Mouse (Mus musculus): ENCODE results near the gene Clpb. TPM values are rescaled to one million over a fixed set of nuclear protein-coding genes. Genes with fewer than 3 reads are reported as not detected.

Gene Clpb
- polyA plus RNA-seq, 1 experiment from 2014 or later = 60.0 TPM

DNA sequence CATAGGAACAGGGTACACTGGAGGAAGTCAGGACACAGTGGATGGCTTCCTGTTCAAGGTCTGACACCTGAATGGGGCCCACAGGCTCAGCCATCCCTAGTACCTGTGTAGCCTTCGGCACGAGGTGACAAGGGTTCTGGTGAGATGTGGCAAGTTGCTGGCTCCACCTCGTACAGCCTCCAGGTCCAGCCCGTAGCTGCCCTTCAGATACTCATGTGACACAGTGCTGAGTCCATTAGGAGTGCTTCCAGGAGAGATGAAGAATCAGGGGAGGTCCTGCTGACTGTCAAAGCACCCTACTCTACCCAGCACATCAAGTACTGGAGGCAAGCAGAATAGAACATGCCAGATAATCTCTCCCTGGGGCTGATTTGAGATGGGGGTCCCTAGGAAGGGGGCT, 168.9 kb downstream of the Clpb start:
- Histone ChIP-seq H3K4me1 (peaks cover 23% of the 10 kb centered on the region), H3K27ac (no peak overlapping the region), H3K4me2 (no peak overlapping the region), H3K9me3 (no peaks in the 10 kb centered on the region), H3K36me3 (peaks cover 65% of the 10 kb centered on the region), H3K9ac (no peak overlapping the region), H3K27me3 (no peaks in the 10 kb centered on the region), H3K4me3 (no peak overlapping the region)
- 85% methylated on average over 4 of the region's 4 CpGs for WGBS
- ATAC-seq (ENCODE audit: borderline replicate concordance, extremely low read depth, low FRiP score, low TSS enrichment) = no peak

DNA sequence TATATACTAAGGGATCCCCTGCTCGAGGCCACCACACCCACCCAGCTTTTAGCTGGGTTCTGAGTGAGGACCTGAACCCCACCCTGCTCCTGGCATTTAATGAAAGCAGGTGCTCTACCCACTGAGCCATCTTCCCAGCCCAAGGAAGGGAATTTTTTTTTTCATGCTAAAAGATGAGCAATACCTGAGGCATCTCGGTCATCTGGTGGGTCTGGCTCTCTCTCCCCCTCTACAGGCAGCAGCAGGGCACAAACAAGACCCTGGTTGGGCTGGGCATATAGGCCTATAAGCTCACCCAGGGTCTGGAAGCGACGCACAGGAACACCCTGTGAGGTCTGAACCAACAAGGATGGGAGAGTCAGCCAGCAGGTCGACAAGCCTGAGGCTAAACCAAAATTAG, 169.9 kb downstream of the Clpb start:
- H3K9me3 ChIP-seq = no peaks in the 10 kb centered on the region
- no peak overlapping the region for H3K27ac ChIP-seq
- H3K9ac ChIP-seq = no peak overlapping the region
- 64% methylated on average over 5 of the region's 5 CpGs for WGBS
- no peaks in the 10 kb centered on the region for H3K27me3 ChIP-seq
- ATAC-seq (ENCODE audit: borderline replicate concordance, extremely low read depth, low FRiP score, low TSS enrichment) = no peak
- no peak overlapping the region for H3K4me2 ChIP-seq
- H3K4me1 ChIP-seq = peaks cover 23% of the 10 kb centered on the region
- peaks cover 55% of the 10 kb centered on the region for H3K36me3 ChIP-seq
- no peak overlapping the region for H3K4me3 ChIP-seq

DNA sequence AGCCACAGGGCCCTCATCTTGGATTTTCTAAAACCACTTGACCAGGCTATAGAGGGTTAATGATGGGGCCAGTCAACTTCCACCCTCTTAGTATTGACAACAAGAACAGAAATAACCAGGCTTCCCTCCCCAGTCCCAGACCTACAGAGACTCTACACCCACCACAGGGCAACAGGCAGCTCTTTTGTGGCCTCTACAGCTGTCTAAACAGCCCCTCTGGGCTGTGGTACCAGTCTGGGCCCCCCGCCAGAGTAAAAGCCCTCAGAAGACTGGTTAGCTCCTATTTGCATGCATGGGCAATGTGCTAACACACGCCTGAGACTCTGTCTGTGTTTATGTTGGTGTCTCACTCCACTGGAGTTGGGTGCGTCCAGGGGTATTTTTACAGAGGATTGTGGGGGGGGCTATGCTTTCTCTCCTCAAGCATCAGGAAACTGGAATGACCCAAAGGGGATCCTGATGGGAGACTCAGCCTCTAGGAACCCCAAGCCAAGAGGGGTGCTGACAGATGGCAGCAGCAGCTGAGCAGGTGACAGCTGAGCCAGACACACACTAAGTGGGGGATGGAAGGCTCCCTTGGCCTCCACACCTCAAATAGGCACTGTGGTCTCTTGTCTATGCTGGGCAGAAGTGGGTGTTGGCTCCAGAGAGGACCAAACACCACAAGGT, 170.6 kb downstream of the Clpb start:
- WGBS = 62% methylated on average over 3 of the region's 3 CpGs
- H3K27me3 ChIP-seq = no peaks in the 10 kb centered on the region
- H3K9ac ChIP-seq = no peak overlapping the region
- ATAC-seq (ENCODE audit: borderline replicate concordance, extremely low read depth, low FRiP score, low TSS enrichment) = no peak
- H3K27ac ChIP-seq = no peak overlapping the region
- peaks cover 48% of the 10 kb centered on the region for H3K36me3 ChIP-seq
- H3K9me3 ChIP-seq = no peaks in the 10 kb centered on the region
- peaks cover 30% of the 10 kb centered on the region for H3K4me1 ChIP-seq
- no peak overlapping the region for H3K4me3 ChIP-seq
- no peak overlapping the region for H3K4me2 ChIP-seq

- Histone ChIP-seq H3K4me1 (peaks cover 31% of the 10 kb centered on the region), H3K4me3 (peak overlapping the region; percentile 82; the same call in 1 of the 2 replicates), H3K9me3 (no peaks in the 10 kb centered on the region), H3K36me3 (peaks cover 39% of the 10 kb centered on the region), H3K4me2 (peak overlapping the region; percentile 73), H3K27ac (no peak overlapping the region), H3K9ac (peak overlapping the region; percentile 92; the same call in 1 of the 2 replicates), H3K27me3 (no peaks in the 10 kb centered on the region)
- WGBS = 54% methylated on average over 3 of the region's 3 CpGs
- no peak for ATAC-seq (ENCODE audit: borderline replicate concordance, extremely low read depth, low FRiP score, low TSS enrichment)
These were observed 171.5 kb downstream of the Clpb start for GRCm38 (mm10) chr7:101834903-101835302.

DNA sequence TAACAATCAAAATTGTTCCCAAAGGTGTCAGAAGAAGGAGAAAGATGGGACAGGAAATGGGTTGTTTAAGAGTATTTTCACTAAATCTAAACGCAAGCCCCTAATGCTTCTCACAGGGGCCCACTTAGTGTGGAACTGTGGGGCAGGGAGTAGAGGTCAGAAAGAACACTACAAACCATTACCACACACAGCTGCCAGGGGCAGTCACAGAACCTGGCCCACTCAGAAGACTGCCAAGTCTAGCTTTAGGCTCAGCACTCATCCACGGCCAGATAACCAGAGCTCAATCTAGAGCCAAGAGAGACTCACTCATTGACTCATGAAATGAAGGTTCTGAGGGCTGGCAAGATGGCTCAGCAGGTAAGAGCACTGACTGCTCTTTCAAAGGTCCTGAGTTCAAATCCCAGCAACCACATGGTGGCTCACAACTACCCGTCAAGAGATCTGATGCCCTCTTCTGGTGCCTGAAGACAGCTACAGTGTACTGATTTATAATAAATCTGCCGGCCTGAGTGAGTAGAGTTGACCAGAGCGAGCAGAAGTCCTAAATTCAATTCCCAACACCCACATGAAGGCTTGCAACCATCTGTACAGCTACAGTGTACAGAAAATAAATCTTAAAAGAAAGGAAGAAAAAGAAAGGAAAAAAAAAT, 172.2 kb downstream of the Clpb start:
- 23% methylated on average over 5 of the region's 5 CpGs for WGBS

GRCm38 (mm10) chr7:101836271-101837153, 173.1 kb downstream of the Clpb start:
- no peaks in the 10 kb centered on the region for H3K27me3 ChIP-seq
- H3K4me2 ChIP-seq = peak overlapping the region; percentile 73
- under 1% methylated on average over 62 of the region's 63 CpGs for WGBS
- H3K27ac ChIP-seq = peak overlapping the region; percentile 98
- peak overlapping the region; percentile 92 for H3K9ac ChIP-seq
- peaks cover 23% of the 10 kb centered on the region for H3K36me3 ChIP-seq
- peaks cover 31% of the 10 kb centered on the region for H3K4me1 ChIP-seq
- no peaks in the 10 kb centered on the region for H3K9me3 ChIP-seq
- H3K4me3 ChIP-seq = peak overlapping the region; percentile 82
- peak; percentile 41 for ATAC-seq (ENCODE audit: borderline replicate concordance, extremely low read depth, low FRiP score, low TSS enrichment)

More for the DNA sequence above, 172.2 kb downstream of the Clpb start:
- Histone ChIP-seq H3K4me1 (peaks cover 31% of the 10 kb centered on the region), H3K36me3 (peaks cover 33% of the 10 kb centered on the region), H3K4me2 (peak overlapping the region; percentile 73), H3K27ac (peak overlapping the region; percentile 98; the same call in 1 of the 2 replicates), H3K9me3 (no peaks in the 10 kb centered on the region), H3K4me3 (peak overlapping the region; percentile 82), H3K27me3 (no peaks in the 10 kb centered on the region), H3K9ac (peak overlapping the region; percentile 92)
- no peak for ATAC-seq (ENCODE audit: borderline replicate concordance, extremely low read depth, low FRiP score, low TSS enrichment)

DNA sequence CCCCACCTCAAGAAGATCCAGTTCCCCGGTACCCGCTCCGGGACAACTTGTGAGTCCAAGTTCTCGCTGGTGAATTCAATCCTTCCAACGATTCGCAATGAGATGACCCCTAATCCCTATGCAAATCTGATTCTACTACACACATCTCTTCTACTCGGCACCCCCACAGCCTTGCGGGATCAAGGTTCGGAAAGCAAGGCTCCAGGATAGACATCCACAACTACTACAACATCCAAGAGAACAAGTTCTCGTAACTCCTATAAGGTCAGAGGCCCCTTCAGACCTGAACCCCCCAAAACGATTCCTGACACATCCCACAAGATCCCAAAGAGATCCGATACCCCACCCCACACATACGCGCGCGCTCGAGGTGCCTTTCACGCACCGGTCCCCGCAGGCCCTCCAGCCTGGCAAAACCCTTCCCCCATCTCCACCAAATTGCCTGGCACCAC, 173.7 kb downstream of the Clpb start:
- H3K4me1 ChIP-seq = peaks cover 31% of the 10 kb centered on the region
- peak overlapping the region; percentile 92 for H3K9ac ChIP-seq
- H3K4me3 ChIP-seq = peak overlapping the region; percentile 82
- peak overlapping the region; percentile 98 for H3K27ac ChIP-seq
- no peaks in the 10 kb centered on the region for H3K9me3 ChIP-seq
- no peaks in the 10 kb centered on the region for H3K27me3 ChIP-seq
- H3K36me3 ChIP-seq = peaks cover 17% of the 10 kb centered on the region
- 0% methylated on average over 20 of the region's 20 CpGs for WGBS
- ATAC-seq (ENCODE audit: borderline replicate concordance, extremely low read depth, low FRiP score, low TSS enrichment) = no peak; the same call in 1 of the 2 replicates
- peak overlapping the region; percentile 73 for H3K4me2 ChIP-seq

DNA sequence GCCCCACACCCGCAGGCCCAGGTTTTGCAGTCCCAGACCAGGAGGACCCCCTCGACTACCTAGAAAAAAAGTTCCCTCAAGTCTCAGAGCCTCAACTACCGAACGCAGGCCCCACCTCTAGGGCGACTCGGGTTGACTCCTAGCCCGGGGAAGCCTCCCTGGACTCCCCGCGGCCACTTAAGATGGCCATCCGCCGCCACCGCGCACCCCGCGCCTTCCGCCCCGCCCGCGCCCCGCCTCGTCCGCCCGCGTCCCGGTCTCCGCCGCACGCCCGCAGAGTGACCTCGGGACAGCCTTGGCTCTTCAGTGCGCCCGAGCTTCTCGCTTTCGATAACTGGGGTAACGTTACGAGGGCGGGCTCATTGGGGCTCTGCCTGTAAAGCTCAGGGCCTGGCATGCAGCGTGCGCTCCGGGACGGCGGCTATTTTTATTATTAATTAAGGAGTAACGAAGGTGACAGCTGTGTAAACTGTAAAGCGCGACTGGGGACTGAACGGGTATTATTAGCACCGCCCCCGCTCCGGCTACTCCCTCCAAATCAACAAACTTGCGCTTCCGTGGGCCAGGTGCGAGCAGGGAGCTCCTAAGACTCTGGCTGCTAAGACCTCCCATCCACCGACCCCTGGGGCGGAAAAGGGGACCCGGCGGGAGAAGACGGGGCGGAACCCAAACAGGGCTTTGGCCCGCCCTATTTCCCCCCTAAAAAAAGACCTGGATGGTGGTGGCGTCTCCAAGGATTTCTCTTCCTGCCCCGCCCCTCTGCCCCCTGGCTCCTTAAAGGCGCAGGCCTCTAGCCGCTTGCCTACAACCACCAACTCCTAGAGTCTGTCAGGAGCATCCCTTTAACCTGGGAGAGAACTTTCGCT, 174.4 kb downstream of the Clpb start, which contains the start of gene Inppl1:
Gene Inppl1 (minus strand): TSS at position 624 of the 866 bp plus-strand sequence.
- Histone ChIP-seq H3K4me2 (peak within 1 kb of the TSS; percentile 73), H3K9me3 (no peaks in the 10 kb centered on the region), H3K4me3 (peak within 1 kb of the TSS; percentile 82), H3K27ac (peak within 1 kb of the TSS; percentile 98), H3K4me1 (peaks cover 31% of the 10 kb centered on the region), H3K36me3 (peaks cover 10% of the 10 kb centered on the region; the same call in 1 of the 2 replicates), H3K27me3 (no peaks in the 10 kb centered on the region), H3K9ac (peak within 1 kb of the TSS; percentile 92)
- ATAC-seq (ENCODE audit: borderline replicate concordance, extremely low read depth, low FRiP score, low TSS enrichment) = peak; percentile 90
- under 1% methylated on average over 64 of the region's 64 CpGs for WGBS

- 52% methylated on average over 6 of the region's 6 CpGs for WGBS
These were observed 180.8 kb downstream of the Clpb start for GRCm38 (mm10) chr7:101844186-101844585.

More at GRCm38 (mm10) chr7:101844186-101844585, 180.8 kb downstream of the Clpb start:
- Histone ChIP-seq H3K4me2 (no peak overlapping the region), H3K27ac (no peak overlapping the region), H3K4me3 (no peak overlapping the region), H3K36me3 (no peaks in the 10 kb centered on the region), H3K4me1 (no peaks in the 10 kb centered on the region), H3K9ac (no peak overlapping the region), H3K27me3 (no peaks in the 10 kb centered on the region), H3K9me3 (no peaks in the 10 kb centered on the region)
- no peak for ATAC-seq (ENCODE audit: borderline replicate concordance, extremely low read depth, low FRiP score, low TSS enrichment)

Measured in lung, embryonic 15.5 days (tissue).